In genomic region chr17:87797688-87798291, GRCm38 (mm10) we compare ENCODE assay signal across 8 mouse cellular contexts. TPM values are rescaled to one million over a fixed set of nuclear protein-coding genes. Genes with fewer than 3 reads are reported as not detected.
DNase-seq lines count a peak whose midpoint lies in the region; TF ChIP-seq lines count a peak whose summit lies in the region.

Gene Kcnk12, minus strand, starts transcription at chr17:87797994.

- no peak for TF ChIP-seq CTCF in thymus, adult 2 months (IDR thresholded peaks at IDR 0.05; ENCODE audit: borderline replicate concordance, control insufficient read depth, extremely low read depth, insufficient read depth, low read length, poor library complexity)
- peak; percentile 58 for TF ChIP-seq CTCF in layer of hippocampus, adult 2 months (conservative IDR thresholded peaks at IDR 0.05)

- H3K27ac ChIP-seq in thymus, adult 2 months (ENCODE audit: control insufficient read depth, insufficient read depth, low read length): no peak within 1 kb of the TSS
- peak within 1 kb of the TSS; percentile 90 for H3K27ac ChIP-seq in layer of hippocampus, adult 2 months
- no peak within 1 kb of the TSS for H3K27ac ChIP-seq in macrophage

- H3K4me3 ChIP-seq in thymus, adult 2 months (ENCODE audit: control insufficient read depth, insufficient read depth, low read length): peak within 1 kb of the TSS; percentile 8; the same call in 1 of the 2 replicates
- H3K4me3 ChIP-seq in layer of hippocampus, adult 2 months: peak within 1 kb of the TSS; percentile 73
- H3K4me3 ChIP-seq in macrophage (ENCODE audit: inconsistent target): peak within 1 kb of the TSS; percentile 25; the same call in 1 of the 2 replicates

- TF ChIP-seq POLR2A in thymus, adult 2 months (IDR thresholded peaks at IDR 0.05; ENCODE audit: control insufficient read depth, extremely low read depth, insufficient read depth, low read length, poor library complexity): no peak

- WGBS in thymus, adult 2 months: 1% methylated on average over 46 of the region's 46 CpGs
- WGBS in macrophage (ENCODE audit: missing documents): under 1% methylated on average over 46 of the region's 46 CpGs

- no peak for DNase-seq in thymus, adult 2 months
- DNase-seq in thymus, adult 18-20 months: no peak
- DNase-seq in embryo, embryonic 10.5 days (ENCODE audit: low spot score): peak; percentile 78
- peak; percentile 4 to 12 for DNase-seq in heart, postnatal 14 days
- peak; percentile 84 to 89 for DNase-seq in layer of hippocampus, adult 2 months (ENCODE audit: low spot score in 2 of 2)
- peak; percentile 70 for DNase-seq in right cerebral cortex, postnatal 14 days
- DNase-seq in urinary bladder, postnatal 10 days (ENCODE audit: low spot score): no peak

- no peaks in the 10 kb centered on the region for H3K79me2 ChIP-seq in macrophage (ENCODE audit: inconsistent target)

- intact Hi-C loops in heart, postnatal 14 days (cut with DNase I): no loop called here

- H3K27me3 ChIP-seq in thymus, adult 2 months (ENCODE audit: control insufficient read depth, insufficient read depth, low read length): peaks cover 18% of the 10 kb centered on the region

- no peaks in the 10 kb centered on the region for H3K36me3 ChIP-seq in thymus, adult 2 months (ENCODE audit: control insufficient read depth, insufficient read depth, low read length)
- H3K36me3 ChIP-seq in macrophage (ENCODE audit: inconsistent target): no peaks in the 10 kb centered on the region

- peaks cover 13% of the 10 kb centered on the region for H3K4me1 ChIP-seq in thymus, adult 2 months (replicated peaks; ENCODE audit: control insufficient read depth, insufficient read depth, low read length)

RNA-seq across cellular contexts. Expression of gene Kcnk12, which starts in this region (rescaled TPM):
- polyA plus RNA-seq in thymus, adult 2 months (2012; rRNA removed): 0.91 and 0.92 TPM in 2 replicates
- total RNA-seq in heart, postnatal 14 days (2021): not detected
- total RNA-seq in layer of hippocampus, adult 2 months (2021): 10 to 100 TPM; 22.8 to 23.2 TPM
- total RNA-seq in macrophage (2018; cell fraction: chromatin; rRNA removed): not detected
- total RNA-seq in macrophage (2018; cell fraction: cytosol; rRNA removed): under 1 TPM in 19 of 26 experiments, not detected in 7; 0.07 to 0.27 (median 0.10) TPM
- total RNA-seq in macrophage (2018; cell fraction: nucleus; rRNA removed): under 1 TPM in 4 of 26 experiments, not detected in 22; 0.31 to 0.54 (median 0.34) TPM
- not detected in 3 replicates for polyA plus RNA-seq in macrophage (2018)

Comparison
In these comparisons a context has a peak if more than half of its experiments do, and no peak if none do; other contexts are left out.
1. RNA of gene Kcnk12 (total RNA-seq): 22.8 to 23.2 TPM in layer of hippocampus, adult 2 months; not detected in heart, postnatal 14 days; every median in the first group is over 10 times any median in the second.
2. Peak in DNase-seq in heart, postnatal 14 days; RNA of the gene not detected or under 1 TPM.
3. DNase-seq: peak in embryo, embryonic 10.5 days (single experiment), layer of hippocampus, adult 2 months (2 of 2) and right cerebral cortex, postnatal 14 days (single experiment); none in thymus, adult 2 months (single experiment), thymus, adult 18-20 months (0 of 2) and urinary bladder, postnatal 10 days (single experiment).
4. H3K4me3 ChIP-seq: peak in every context shown above with its lines; median percentile 73 in layer of hippocampus, adult 2 months; 25 in macrophage; 8 in thymus, adult 2 months.